Mouse (Mus musculus): ENCODE measurements at regions not wholly inside any gene's neighbourhood (a gene's known extent, or its start where the extent isn't known, plus 50 kb on each side); places are given as distances from the start of the nearest gene placed in this dataset.

DNA sequence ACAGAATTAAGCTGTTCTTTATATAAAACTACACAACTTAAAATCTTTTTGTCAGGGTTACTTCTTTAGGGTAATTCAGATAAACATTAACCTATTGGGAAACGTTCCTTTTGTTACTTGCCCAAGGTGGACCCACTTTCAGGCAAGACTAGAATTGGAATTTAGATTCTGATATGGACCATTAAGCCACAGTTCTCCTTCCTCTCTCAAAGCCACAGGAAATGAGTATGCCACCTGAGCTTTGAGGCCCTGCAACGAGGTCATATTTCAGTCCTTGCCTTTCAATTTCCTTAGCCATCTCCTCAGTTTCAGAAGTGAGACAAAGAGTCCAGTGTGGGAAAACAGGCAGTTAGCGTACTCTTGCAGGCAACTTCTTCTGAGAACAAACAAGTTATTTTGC is 637.3 kb upstream of the 1700008P02Rik start:
- no peak for TF ChIP-seq CTCF (IDR thresholded peaks at IDR 0.05; ENCODE audit: low read depth)
- TF ChIP-seq EP300 (optimal IDR thresholded peaks at IDR 0.05) = no peak
